Mouse (Mus musculus): Measurements from ENCODE around the gene Polr1e. TPM values are rescaled to one million over a fixed set of nuclear protein-coding genes. Genes with fewer than 3 reads are reported as not detected.
"Not testable (repeated sequence)": the region's sequence is repeated elsewhere in the genome, so short reads cannot be mapped to it uniquely, and the experiment has no call there.

Gene Polr1e
- polyA plus RNA-seq, 1 experiment from 2014 or later: 39.6 TPM

- not testable (repeated sequence) for DNase-seq; H3K9ac ChIP-seq (replicated peaks; ENCODE audit: low read length); H3K27ac ChIP-seq (replicated peaks; ENCODE audit: low read depth, low read length); H3K4me3 ChIP-seq (replicated peaks; ENCODE audit: low read depth, low read length); ATAC-seq (ENCODE audit: low FRiP score, low TSS enrichment); H3K9me3 ChIP-seq (ENCODE audit: control insufficient read depth, low read length); H3K4me1 ChIP-seq (ENCODE audit: control insufficient read depth, insufficient read depth, low read length); H3K4me2 ChIP-seq (ENCODE audit: low read length); H3K27me3 ChIP-seq (ENCODE audit: control insufficient read depth, insufficient read depth, low read length)
- WGBS: 95% methylated on average over 14 of the region's 14 CpGs
- peaks cover 47% of the 10 kb centered on the region for H3K36me3 ChIP-seq (ENCODE audit: control insufficient read depth, insufficient read depth, low read length)
Observed at GRCm38 (mm10) chr4:44993179-44993578, 25.2 kb upstream of the Polr1e start.

DNA sequence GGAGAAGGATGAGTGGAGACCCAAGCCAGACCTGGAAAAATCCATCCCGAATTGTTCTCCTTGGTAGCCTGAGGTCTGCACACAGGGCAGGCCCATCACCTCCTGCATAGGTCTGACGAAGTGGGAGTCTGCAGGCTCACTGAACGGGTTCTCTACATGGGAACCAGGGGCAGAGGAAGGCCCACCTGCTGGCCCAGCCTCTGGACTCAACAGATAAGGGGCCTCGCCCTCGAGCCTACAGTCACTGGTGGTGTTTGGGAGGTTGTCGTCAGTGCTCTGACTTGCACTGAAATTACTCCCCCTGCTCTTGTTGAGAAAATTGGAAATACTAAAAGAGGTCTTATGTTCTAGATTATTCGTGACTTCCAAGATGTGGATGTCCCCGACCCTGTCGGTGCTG is 24.5 kb upstream of the Polr1e start:
- DNase-seq (no peak), ATAC-seq (ENCODE audit: low FRiP score, low TSS enrichment) (no peak)
- Histone ChIP-seq H3K4me3 (replicated peaks; ENCODE audit: low read depth, low read length) (no peak overlapping the region), H3K9me3 (ENCODE audit: control insufficient read depth, low read length) (no peaks in the 10 kb centered on the region), H3K4me2 (ENCODE audit: low read length) (no peak overlapping the region), H3K27ac (replicated peaks; ENCODE audit: low read depth, low read length) (no peak overlapping the region), H3K36me3 (ENCODE audit: control insufficient read depth, insufficient read depth, low read length) (peaks cover 41% of the 10 kb centered on the region), H3K9ac (replicated peaks; ENCODE audit: low read length) (no peak overlapping the region), H3K4me1 (ENCODE audit: control insufficient read depth, insufficient read depth, low read length) (no peaks in the 10 kb centered on the region), H3K27me3 (ENCODE audit: control insufficient read depth, insufficient read depth, low read length) (no peaks in the 10 kb centered on the region)
- 92% methylated on average over 9 of the region's 9 CpGs for WGBS

DNA sequence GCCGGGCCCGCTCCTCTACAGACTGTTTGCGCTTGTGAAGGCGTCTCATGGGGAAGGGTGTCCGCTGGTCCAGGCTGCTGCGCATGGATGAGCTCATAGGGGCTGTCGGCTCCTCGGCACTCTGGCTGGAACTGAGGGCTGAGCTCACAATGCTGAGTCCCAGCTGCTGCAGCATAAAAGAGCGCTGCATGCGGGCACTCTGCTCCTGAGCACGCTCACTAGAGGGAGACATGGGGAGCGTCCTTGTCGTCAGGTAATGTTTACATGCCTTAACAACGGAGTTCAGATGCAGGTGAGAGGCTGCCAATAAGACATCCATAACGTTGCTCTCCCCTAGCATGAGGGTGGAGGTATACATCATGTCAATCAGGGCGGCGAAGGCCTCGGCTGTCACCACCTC is 23.6 kb upstream of the Polr1e start:
- H3K36me3 ChIP-seq (ENCODE audit: control insufficient read depth, insufficient read depth, low read length): peaks cover 34% of the 10 kb centered on the region
- H3K4me1 ChIP-seq (ENCODE audit: control insufficient read depth, insufficient read depth, low read length): no peaks in the 10 kb centered on the region
- 77% methylated on average over 18 of the region's 18 CpGs for WGBS
- DNase-seq (no peak), ATAC-seq (ENCODE audit: low FRiP score, low TSS enrichment) (no peak)
- no peak overlapping the region for H3K4me2 ChIP-seq (ENCODE audit: low read length)
- H3K4me3 ChIP-seq (replicated peaks; ENCODE audit: low read depth, low read length): no peak overlapping the region
- no peak overlapping the region for H3K9ac ChIP-seq (replicated peaks; ENCODE audit: low read length)
- H3K27ac ChIP-seq (replicated peaks; ENCODE audit: low read depth, low read length): no peak overlapping the region
- no peaks in the 10 kb centered on the region for H3K27me3 ChIP-seq (ENCODE audit: control insufficient read depth, insufficient read depth, low read length)
- H3K9me3 ChIP-seq (ENCODE audit: control insufficient read depth, low read length): no peaks in the 10 kb centered on the region

DNA sequence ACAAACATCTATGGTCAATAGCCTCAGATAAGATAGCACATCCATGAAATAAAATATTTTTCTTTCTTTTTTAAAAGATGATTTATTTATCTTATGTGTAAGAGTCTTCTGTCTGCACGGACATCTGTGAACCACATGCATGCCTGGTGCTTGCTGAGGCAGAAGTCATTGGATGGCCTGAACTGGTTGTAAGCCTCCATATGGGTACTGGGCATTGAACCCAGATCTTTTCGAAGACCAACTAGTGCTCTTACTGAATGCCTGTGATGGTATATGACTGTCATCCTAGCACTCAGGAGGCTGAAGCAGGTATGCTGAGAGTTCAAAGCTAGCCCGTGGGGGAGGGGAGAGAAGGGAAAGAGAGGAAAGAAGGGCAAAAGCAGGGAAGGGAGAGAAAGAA is 20.3 kb upstream of the Polr1e start:
- DNase-seq: no peak
- H3K9me3 ChIP-seq (ENCODE audit: control insufficient read depth, low read length): no peaks in the 10 kb centered on the region
- WGBS: 88% methylated on average over 3 of the region's 3 CpGs
- H3K27ac ChIP-seq (replicated peaks; ENCODE audit: low read depth, low read length): no peak overlapping the region
- no peaks in the 10 kb centered on the region for H3K27me3 ChIP-seq (ENCODE audit: control insufficient read depth, insufficient read depth, low read length)
- no peak overlapping the region for H3K9ac ChIP-seq (replicated peaks; ENCODE audit: low read length)
- no peaks in the 10 kb centered on the region for H3K4me1 ChIP-seq (ENCODE audit: control insufficient read depth, insufficient read depth, low read length)
- no peak for ATAC-seq (ENCODE audit: low FRiP score, low TSS enrichment)
- H3K4me3 ChIP-seq (replicated peaks; ENCODE audit: low read depth, low read length): no peak overlapping the region
- peaks cover 18% of the 10 kb centered on the region for H3K36me3 ChIP-seq (ENCODE audit: control insufficient read depth, insufficient read depth, low read length)
- H3K4me2 ChIP-seq (ENCODE audit: low read length): no peak overlapping the region

GRCm38 (mm10) chr4:45000001-45000400 is 18.4 kb upstream of the Polr1e start:
- Histone ChIP-seq H3K4me1 (ENCODE audit: control insufficient read depth, insufficient read depth, low read length) (no peaks in the 10 kb centered on the region), H3K9ac (replicated peaks; ENCODE audit: low read length) (no peak overlapping the region), H3K4me3 (replicated peaks; ENCODE audit: low read depth, low read length) (no peak overlapping the region), H3K9me3 (ENCODE audit: control insufficient read depth, low read length) (no peaks in the 10 kb centered on the region), H3K36me3 (ENCODE audit: control insufficient read depth, insufficient read depth, low read length) (peaks cover 2% of the 10 kb centered on the region), H3K27ac (replicated peaks; ENCODE audit: low read depth, low read length) (no peak overlapping the region), H3K27me3 (ENCODE audit: control insufficient read depth, insufficient read depth, low read length) (no peaks in the 10 kb centered on the region), H3K4me2 (ENCODE audit: low read length) (no peak overlapping the region)
- DNase-seq (no peak), ATAC-seq (ENCODE audit: low FRiP score, low TSS enrichment) (no peak)
- WGBS: 93% methylated on average over 6 of the region's 6 CpGs

DNA sequence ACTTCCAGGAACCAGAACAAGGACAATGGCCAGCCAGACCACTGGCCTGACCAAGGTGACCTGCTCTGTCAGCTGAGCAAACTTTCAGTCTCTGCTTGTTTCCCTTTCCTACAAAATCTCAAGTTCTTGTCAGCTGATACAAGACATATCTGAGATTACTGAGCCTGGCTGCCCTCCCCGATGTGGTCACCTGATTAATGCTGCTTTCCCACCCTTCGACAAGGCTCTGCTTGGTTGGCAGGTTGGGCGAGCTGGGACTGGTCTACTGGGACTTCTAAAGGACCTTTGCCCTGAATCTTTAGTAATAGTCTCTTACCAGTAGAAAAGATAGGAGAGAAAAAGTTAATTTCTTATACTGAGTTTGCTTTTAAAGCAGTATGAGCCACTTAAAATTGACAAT is 12.9 kb upstream of the Polr1e start:
- H3K4me2 ChIP-seq (ENCODE audit: low read length): no peak overlapping the region
- peaks cover 10% of the 10 kb centered on the region for H3K4me1 ChIP-seq (ENCODE audit: control insufficient read depth, insufficient read depth, low read length)
- H3K36me3 ChIP-seq (ENCODE audit: control insufficient read depth, insufficient read depth, low read length): no peaks in the 10 kb centered on the region
- H3K4me3 ChIP-seq (replicated peaks; ENCODE audit: low read depth, low read length): no peak overlapping the region
- 94% methylated on average over 3 of the region's 3 CpGs for WGBS
- no peak for ATAC-seq (ENCODE audit: low FRiP score, low TSS enrichment)
- no peaks in the 10 kb centered on the region for H3K27me3 ChIP-seq (ENCODE audit: control insufficient read depth, insufficient read depth, low read length)
- no peak overlapping the region for H3K27ac ChIP-seq (replicated peaks; ENCODE audit: low read depth, low read length)
- H3K9me3 ChIP-seq (ENCODE audit: control insufficient read depth, low read length): no peaks in the 10 kb centered on the region
- no peak for DNase-seq
- no peak overlapping the region for H3K9ac ChIP-seq (replicated peaks; ENCODE audit: low read length)

DNA sequence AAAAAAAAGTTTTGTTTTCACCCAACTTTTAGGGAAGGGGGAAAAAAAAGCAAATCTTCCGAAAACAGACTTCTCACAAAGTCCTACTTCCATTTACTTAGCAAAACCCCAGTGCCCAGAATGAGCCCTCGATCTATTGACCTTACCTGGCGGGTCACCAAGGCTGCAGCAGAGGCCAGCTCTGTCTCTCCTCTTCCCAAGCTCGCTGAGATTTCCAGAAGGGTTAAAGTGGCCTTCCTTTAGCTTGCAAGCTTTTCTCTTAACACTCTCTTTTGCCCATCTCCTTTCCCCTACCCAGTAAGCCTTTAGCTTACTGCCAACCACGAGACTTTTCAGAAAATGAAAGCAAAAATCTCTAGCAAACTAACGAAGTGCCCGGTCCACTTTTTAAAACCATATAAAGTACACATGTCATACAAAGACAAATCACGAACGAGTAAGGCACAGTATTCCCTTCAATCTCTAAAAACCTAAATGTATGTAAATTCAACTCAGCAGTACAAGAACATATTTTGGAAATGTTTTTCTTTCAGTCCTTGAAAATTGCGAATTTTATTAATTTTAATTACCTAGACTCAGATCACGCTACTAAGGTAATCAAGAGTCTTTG is 7.5 kb upstream of the Polr1e start:
- DNase-seq: peak; percentile 10

DNA sequence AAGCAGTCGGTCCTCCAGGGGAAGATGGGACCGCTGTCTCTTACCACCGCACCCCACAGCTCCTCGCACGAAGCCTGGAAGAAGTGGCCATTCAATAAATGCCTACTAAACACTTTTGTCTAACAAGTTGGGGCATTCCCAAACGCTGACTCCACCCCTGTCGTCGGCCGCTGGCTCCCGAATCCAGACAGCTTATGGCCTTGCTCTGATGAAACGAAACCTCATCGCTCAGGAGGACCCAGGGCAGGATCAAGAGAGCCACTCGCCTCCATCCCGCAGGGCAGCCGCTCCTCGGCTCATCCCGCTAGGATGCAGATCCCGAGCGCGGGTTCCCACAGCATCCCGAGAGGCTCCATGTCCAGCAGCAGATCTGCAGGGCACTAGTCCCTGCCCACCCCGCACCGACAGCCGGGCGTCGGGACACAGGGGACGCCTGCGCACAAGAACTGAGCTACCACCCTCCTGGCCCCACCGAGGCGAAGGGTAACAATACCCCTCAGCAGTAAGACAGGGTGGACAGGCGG is 6.7 kb upstream of the Polr1e start:
- Histone ChIP-seq H3K4me1 (ENCODE audit: control insufficient read depth, insufficient read depth, low read length) (peaks cover 20% of the 10 kb centered on the region), H3K4me2 (ENCODE audit: low read length) (peak overlapping the region; percentile 79), H3K9me3 (ENCODE audit: control insufficient read depth, low read length) (no peaks in the 10 kb centered on the region), H3K27ac (replicated peaks; ENCODE audit: low read depth, low read length) (peak overlapping the region; percentile 95), H3K4me3 (replicated peaks; ENCODE audit: low read depth, low read length) (peak overlapping the region; percentile 83), H3K36me3 (ENCODE audit: control insufficient read depth, insufficient read depth, low read length) (no peaks in the 10 kb centered on the region), H3K9ac (replicated peaks; ENCODE audit: low read length) (peak overlapping the region; percentile 80), H3K27me3 (ENCODE audit: control insufficient read depth, insufficient read depth, low read length) (no peaks in the 10 kb centered on the region)
- WGBS: under 1% methylated on average over 31 of the region's 31 CpGs
- no peak for DNase-seq
- peak; percentile 75 for ATAC-seq (ENCODE audit: low FRiP score, low TSS enrichment)

More for the DNA sequence above, 7.5 kb upstream of the Polr1e start:
- peaks cover 20% of the 10 kb centered on the region for H3K4me1 ChIP-seq (ENCODE audit: control insufficient read depth, insufficient read depth, low read length)
- ATAC-seq (ENCODE audit: low FRiP score, low TSS enrichment): no peak
- peak overlapping the region; percentile 83 for H3K4me3 ChIP-seq (replicated peaks; ENCODE audit: low read depth, low read length)
- H3K9ac ChIP-seq (replicated peaks; ENCODE audit: low read length): peak overlapping the region; percentile 80
- no peaks in the 10 kb centered on the region for H3K27me3 ChIP-seq (ENCODE audit: control insufficient read depth, insufficient read depth, low read length)
- H3K4me2 ChIP-seq (ENCODE audit: low read length): peak overlapping the region; percentile 79
- no peaks in the 10 kb centered on the region for H3K36me3 ChIP-seq (ENCODE audit: control insufficient read depth, insufficient read depth, low read length)
- H3K27ac ChIP-seq (replicated peaks; ENCODE audit: low read depth, low read length): no peak overlapping the region
- H3K9me3 ChIP-seq (ENCODE audit: control insufficient read depth, low read length): no peaks in the 10 kb centered on the region
- 9% methylated on average over 11 of the region's 11 CpGs for WGBS
